Mouse (Mus musculus) G1E (cell line): ENCODE data around the gene Cavin2.

ENCODE experiments used
- CTCF ChIP-seq: IDR thresholded peaks from 2 replicates; pipeline ENCODE4 v1.5.1; 2012; ENCODE audit warnings: low read depth, low read length, inconsistent platforms, mixed read lengths
- GATA1 ChIP-seq: IDR thresholded peaks from 2 replicates; pipeline ENCODE4 v1.6.1; 2012; ENCODE audit warnings: borderline replicate concordance, low read length, inconsistent platforms, mixed read lengths
- GATA2 ChIP-seq: IDR thresholded peaks from 2 replicates; pipeline ENCODE4 v1.6.1; 2012; ENCODE audit warnings: low read depth, low read length, inconsistent platforms, borderline replicate concordance
- POLR2AphosphoS5 ChIP-seq: IDR thresholded peaks from 2 replicates; pipeline ENCODE4 v1.6.1; 2012; ENCODE audit warnings: low read depth, low read length, inconsistent platforms; ENCODE audit not compliant: insufficient replicate concordance
- TAL1 ChIP-seq: conservative IDR thresholded peaks from 2 replicates; pipeline ENCODE4 v1.6.1; 2012; ENCODE audit warnings: low read depth, low read length, inconsistent platforms, mixed read lengths

DNA sequence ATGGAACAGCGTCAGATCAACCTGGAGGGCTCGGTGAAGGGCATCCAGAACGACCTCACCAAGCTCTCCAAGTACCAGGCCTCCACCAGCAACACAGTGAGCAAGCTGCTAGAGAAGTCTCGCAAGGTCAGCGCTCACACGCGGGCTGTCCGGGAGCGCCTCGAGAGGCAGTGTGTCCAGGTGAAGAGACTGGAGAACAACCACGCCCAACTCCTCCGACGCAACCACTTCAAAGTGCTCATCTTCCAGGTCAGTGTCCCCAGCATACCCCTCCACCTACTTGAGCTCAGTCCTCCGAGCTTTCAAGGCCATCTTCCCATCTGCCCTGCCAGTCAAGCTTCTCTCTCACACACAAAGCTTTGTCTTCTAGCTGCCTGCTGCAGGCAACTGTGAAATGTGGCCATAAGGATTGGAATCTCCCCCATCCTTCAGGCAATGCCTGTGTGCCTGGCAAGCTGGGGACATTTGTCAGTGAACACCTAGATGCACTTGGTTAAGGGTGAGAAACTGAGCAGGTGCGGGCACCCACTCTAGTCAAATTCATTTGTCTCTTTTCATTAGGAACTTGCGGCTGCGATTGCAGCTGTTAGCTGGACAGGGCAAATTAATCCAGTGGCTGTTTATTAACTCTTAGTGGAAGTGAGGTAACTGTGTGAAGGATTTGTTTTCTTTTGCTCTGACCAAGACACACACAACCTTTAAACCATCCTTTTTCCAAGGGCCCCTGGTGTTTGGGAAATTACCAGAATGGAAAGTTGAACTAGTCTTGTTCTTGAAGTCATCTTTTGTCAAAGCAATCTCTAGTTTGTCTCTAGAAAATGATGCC lies 907 bp downstream of the Cavin2 start:
- TF ChIP-seq CTCF, result no peak
- TF ChIP-seq POLR2AphosphoS5, result no peak
- no peak for TF ChIP-seq TAL1
- no peak for TF ChIP-seq GATA1
- TF ChIP-seq GATA2, result no peak
